Mouse (Mus musculus) 3134 (cell line): ENCODE measurements around the gene Myo5c.
A peak's percentile ranks its signal among the peaks of the same experiment; 100 is the strongest.

Experiments
- DNase-seq: peaks from one replicate; pipeline ENCODE4 v3.0.0-alpha.2; 2011; ENCODE audit warnings: low spot score; ENCODE audit not compliant: insufficient read length; ENCODE audit errors: extremely low read depth

Myo5c gene

GRCm38 (mm10) chr9:75231841-75232746 is at the start of gene Myo5c:
Myo5c (plus strand) TSS chr9:75232020.
- no peak for DNase-seq

GRCm38 (mm10) chr9:75187646-75188260 is 44.1 kb upstream of the Myo5c start:
- no peak for DNase-seq

GRCm38 (mm10) chr9:75193858-75194257 is 38.0 kb upstream of the Myo5c start:
- no peak for DNase-seq

- peak; percentile 50 for DNase-seq
These were observed 35.5 kb upstream of the Myo5c start for GRCm38 (mm10) chr9:75196335-75196734.

- no peak for DNase-seq
These were observed 34.5 kb upstream of the Myo5c start for GRCm38 (mm10) chr9:75197297-75197696.

- no peak for DNase-seq
These were observed 30.3 kb upstream of the Myo5c start for GRCm38 (mm10) chr9:75201506-75201905.

GRCm38 (mm10) chr9:75202036-75202435 is 29.8 kb upstream of the Myo5c start:
- DNase-seq = no peak

GRCm38 (mm10) chr9:75209246-75209645 is 22.6 kb upstream of the Myo5c start:
- DNase-seq = no peak

- no peak for DNase-seq
These were observed 21.6 kb upstream of the Myo5c start for GRCm38 (mm10) chr9:75210269-75210668.

- no peak for DNase-seq
These were observed 16.9 kb upstream of the Myo5c start for GRCm38 (mm10) chr9:75214743-75215413.

- no peak for DNase-seq
These were observed 11.9 kb upstream of the Myo5c start for GRCm38 (mm10) chr9:75219942-75220341.

GRCm38 (mm10) chr9:75221420-75222287 is 10.2 kb upstream of the Myo5c start:
- peak; percentile 80 for DNase-seq

GRCm38 (mm10) chr9:75232860-75233259 is 1.0 kb downstream of the Myo5c start:
- no peak for DNase-seq

- DNase-seq = no peak
These were observed 2.5 kb downstream of the Myo5c start for GRCm38 (mm10) chr9:75234271-75234741.

- DNase-seq = no peak
These were observed 3.3 kb downstream of the Myo5c start for GRCm38 (mm10) chr9:75234983-75235627.

- DNase-seq = no peak
These were observed 3.9 kb downstream of the Myo5c start for GRCm38 (mm10) chr9:75235696-75236095.

GRCm38 (mm10) chr9:75236416-75237308 is 4.8 kb downstream of the Myo5c start:
- DNase-seq = peak; percentile 85

GRCm38 (mm10) chr9:75238179-75238578 is 6.4 kb downstream of the Myo5c start:
- no peak for DNase-seq

GRCm38 (mm10) chr9:75243052-75243451 is 11.2 kb downstream of the Myo5c start:
- DNase-seq = no peak
